Mouse (Mus musculus) liver, embryonic 14.5 days (tissue): ENCODE measurements around the gene Shisa8.

Experiments used
- CTCF ChIP-seq: IDR thresholded peaks from 2 replicates; pipeline ENCODE4 v1.5.1; 2016; ENCODE audit warnings: antibody characterized with exemption, low read depth, control low read depth
- EP300 ChIP-seq: IDR thresholded peaks from 2 replicates; pipeline ENCODE4 v1.6.1; 2016; ENCODE audit warnings: antibody characterized with exemption, low read depth

DNA sequence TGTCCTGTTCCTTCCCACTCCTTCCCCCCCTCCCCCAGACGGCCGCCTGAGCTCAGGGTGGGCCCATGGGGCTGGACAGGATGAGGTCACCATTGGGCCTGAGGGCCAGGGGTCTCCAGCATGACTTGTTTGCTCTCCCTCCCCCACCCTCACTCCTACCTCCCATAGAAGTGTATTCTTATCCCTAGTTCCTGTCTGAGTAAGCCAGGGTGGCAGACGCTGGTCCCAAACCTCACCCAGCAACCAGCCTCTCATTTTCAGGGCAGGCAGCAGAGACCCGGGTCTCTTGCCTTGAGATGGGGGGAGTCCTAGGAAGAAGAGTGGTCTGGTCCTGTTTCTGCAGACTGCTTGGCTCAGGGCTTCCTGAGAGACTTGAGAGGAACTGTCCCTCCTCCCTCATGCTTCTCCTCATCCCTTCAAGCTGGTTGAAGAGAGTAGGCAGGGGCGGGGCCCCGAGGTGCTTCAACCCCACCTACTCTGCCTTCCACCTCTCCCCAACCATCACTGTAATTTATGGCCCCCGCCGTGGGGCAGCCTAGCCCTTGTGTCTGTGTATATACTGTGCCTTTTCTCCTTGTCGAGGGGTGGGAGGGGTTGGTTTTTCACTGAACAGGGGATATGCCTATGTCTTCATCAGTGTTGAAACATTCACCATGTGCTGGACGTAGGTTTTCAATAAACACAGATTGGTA is 7.8 kb downstream of the Shisa8 start:
- no peak for TF ChIP-seq CTCF
- no peak for TF ChIP-seq EP300
